ENCODE assay signal across 1 mouse cellular context in the genomic region with DNA sequence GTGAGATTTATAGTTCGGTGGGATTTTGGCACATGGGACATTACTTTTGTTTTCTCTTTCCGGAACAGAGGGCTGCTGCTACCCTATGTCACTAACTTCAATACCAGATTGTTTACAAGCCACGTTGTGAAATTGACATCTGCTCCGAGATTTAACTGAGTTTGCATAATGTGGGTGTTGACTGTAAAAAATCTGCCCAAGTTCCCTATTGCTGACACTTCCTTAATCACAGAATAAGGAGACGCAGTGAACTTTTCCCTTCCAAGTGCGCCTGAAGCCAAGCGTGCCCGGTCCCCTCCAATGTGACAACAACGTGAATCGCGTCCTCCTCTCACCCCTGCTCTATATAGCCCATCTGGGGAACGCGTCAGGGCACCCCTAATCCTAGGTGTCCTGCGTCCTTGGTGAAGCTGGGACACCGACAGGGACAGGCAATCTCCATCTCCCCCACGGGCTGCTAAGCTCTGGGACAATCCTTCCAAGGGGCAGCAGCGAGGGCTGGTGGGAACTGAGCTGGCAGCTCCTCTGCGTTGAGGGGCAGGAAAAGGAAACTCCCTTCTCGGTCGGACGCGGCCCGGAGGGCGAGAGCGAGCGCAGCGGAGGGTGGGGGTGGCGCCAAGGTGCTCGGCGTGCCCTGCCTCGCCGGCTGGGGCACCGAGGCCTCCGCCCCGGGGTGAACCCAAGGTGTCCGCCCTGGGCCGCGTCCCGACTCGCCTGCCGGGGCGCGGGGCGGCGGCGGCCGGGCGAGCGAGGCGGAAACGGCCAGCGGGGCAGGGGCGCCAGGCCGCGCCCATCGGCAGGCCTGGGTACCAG.
A peak's percentile ranks its signal among the peaks of the same experiment; 100 is the strongest.
TF ChIP-seq lines count a peak whose summit lies in the region.

No protein-coding gene starts in this region.

TF ChIP-seq in CH12.LX, 34 proteins besides CTCF, POLR2A, EP300 and RAD21 (continued from another document):
- no peak; the same call in 1 of the 2 replicates for TF ChIP-seq HCFC1 (IDR thresholded peaks at IDR 0.05; ENCODE audit: low read depth, low read length)
- no peak for TF ChIP-seq KAT2A (IDR thresholded peaks at IDR 0.05; ENCODE audit: insufficient replicate concordance, low read length)
- peak; percentile 88; the same call in 1 of the 2 replicates for TF ChIP-seq MXI1 (IDR thresholded peaks at IDR 0.05; ENCODE audit: low read depth, low read length)
- no peak for TF ChIP-seq TCF12 (IDR thresholded peaks at IDR 0.05; ENCODE audit: low read depth, low read length)
- no peak for TF ChIP-seq ZKSCAN1 (IDR thresholded peaks at IDR 0.05; ENCODE audit: borderline replicate concordance, low read depth, low read length)
- no peak for TF ChIP-seq ZC3H11A (IDR thresholded peaks at IDR 0.05; ENCODE audit: low read depth, low read length)
- peak; percentile 46 for TF ChIP-seq ELF1 (IDR thresholded peaks at IDR 0.05; ENCODE audit: low read depth, low read length)
- TF ChIP-seq TBP (conservative IDR thresholded peaks at IDR 0.05; ENCODE audit: low read depth, low read length): peak; percentile 79
- TF ChIP-seq PAX5 (IDR thresholded peaks at IDR 0.05; ENCODE audit: low read length): no peak
- peak; percentile 99 for TF ChIP-seq SIN3A (IDR thresholded peaks at IDR 0.05; ENCODE audit: low read length)
- no peak; the same call in 1 of the 2 replicates for TF ChIP-seq CHD1 (IDR thresholded peaks at IDR 0.05; ENCODE audit: low read depth, low read length)
- TF ChIP-seq IRF4 (IDR thresholded peaks at IDR 0.05; ENCODE audit: low read depth, low read length): no peak
- no peak for TF ChIP-seq ZNF384 (IDR thresholded peaks at IDR 0.05; ENCODE audit: low read depth, low read length)
- TF ChIP-seq MAZ (IDR thresholded peaks at IDR 0.05; ENCODE audit: low read depth, low read length): no peak
